Mouse (Mus musculus) MEL (cell line): ENCODE data around the gene Dus2. TPM values are rescaled to one million over a fixed set of nuclear protein-coding genes. Genes with fewer than 3 reads are reported as not detected.

Source experiments
- DNase-seq: peaks from one replicate; pipeline ENCODE4 v3.0.0; 2011; ENCODE audit warnings: low read depth, low spot score
- H3K27ac ChIP-seq: 2 replicates; pipeline ENCODE4 v1.5.1; 2012; ENCODE audit warnings: low read depth, mild to moderate bottlenecking, control low read depth, low read length, moderate library complexity; ENCODE audit not compliant: control insufficient read depth
- H3K27me3 ChIP-seq, 2 experiments: fragments of 150-350 bp in 1 of 2; sonication (generic) in 1 of 2; 2 replicates each; pipeline ENCODE4 v1.6.1; 2012; ENCODE audit warnings: low read length in 2 of 2, mild to moderate bottlenecking in 2 of 2, improper control_type of control experiment in 1 of 2, moderate library complexity in 1 of 2; ENCODE audit not compliant: insufficient read depth in 2 of 2, control insufficient read depth in 1 of 2
- H3K36me3 ChIP-seq, 2 experiments: 2 replicates each; pipeline ENCODE4 v1.6.1; 2012 to 2014; ENCODE audit warnings: low read length in 2 of 2, improper control_type of control experiment in 1 of 2, inconsistent platforms in 1 of 2, mild to moderate bottlenecking in 1 of 2; ENCODE audit not compliant: insufficient read depth in 2 of 2, control insufficient read depth in 1 of 2
- H3K4me1 ChIP-seq, 2 experiments: fragments of 150-350 bp in 1 of 2; sonication (generic) in 1 of 2; 2 replicates each; pipeline ENCODE4 v1.6.1; 2012; ENCODE audit warnings: low read length in 2 of 2, improper control_type of control experiment in 1 of 2, mild to moderate bottlenecking in 1 of 2; ENCODE audit not compliant: insufficient read depth in 2 of 2, control insufficient read depth in 1 of 2
- H3K4me3 ChIP-seq, 2 experiments: fragments of 150-350 bp in 1 of 2; sonication (generic) in 1 of 2; 2 replicates each; pipeline ENCODE4 v1.5.1; 2012; ENCODE audit warnings: low read depth in 2 of 2, low read length in 2 of 2, mild to moderate bottlenecking in 2 of 2, moderate library complexity in 2 of 2, control low read depth in 1 of 2, improper control_type of control experiment in 1 of 2; ENCODE audit not compliant: control insufficient read depth in 1 of 2, insufficient read depth in 1 of 2
- H3K79me2 ChIP-seq: 2 replicates; pipeline ENCODE4 v1.6.1; 2012; ENCODE audit warnings: mild to moderate bottlenecking, low read length, moderate library complexity; ENCODE audit not compliant: control insufficient read depth, poor library complexity, insufficient read depth
- H3K9ac ChIP-seq: 2 replicates; pipeline ENCODE4 v1.6.1; 2012; ENCODE audit warnings: low read depth, mild to moderate bottlenecking, control low read depth, low read length, moderate library complexity; ENCODE audit not compliant: control insufficient read depth, poor library complexity, severe bottlenecking
- H3K9me3 ChIP-seq: fragments of 150-350 bp; sonication (generic); replicated peaks from 2 replicates; pipeline ENCODE4 v1.6.1; 2012; ENCODE audit warnings: mild to moderate bottlenecking, low read length, improper control_type of control experiment, moderate library complexity; ENCODE audit not compliant: insufficient read depth
- BHLHE40 ChIP-seq: IDR thresholded peaks from 2 replicates; pipeline ENCODE4 v1.6.1; 2012; ENCODE audit warnings: low read depth, mild to moderate bottlenecking, inconsistent platforms, low read length, improper control_type of control experiment, borderline replicate concordance
- CTCF ChIP-seq, 3 experiments: IDR thresholded peaks in 2 of 3; conservative IDR thresholded peaks in 1 of 3; 2 replicates each; pipeline ENCODE4 v1.5.1; 2011 to 2012; ENCODE audit warnings: low read length in 3 of 3, low read depth in 2 of 3, mild to moderate bottlenecking in 2 of 3, improper control_type of control experiment in 1 of 3, inconsistent platforms in 1 of 3, mixed read lengths in 1 of 3, moderate library complexity in 1 of 3; ENCODE audit not compliant: control insufficient read depth in 1 of 3, insufficient read depth in 1 of 3, poor library complexity in 1 of 3, severe bottlenecking in 1 of 3
- E2F4 ChIP-seq: IDR thresholded peaks from 2 replicates; pipeline ENCODE4 v1.6.1; 2011; ENCODE audit warnings: low read depth, low read length, improper control_type of control experiment, borderline replicate concordance
- ELF1 ChIP-seq: IDR thresholded peaks from 2 replicates; pipeline ENCODE4 v1.6.1; 2014; ENCODE audit warnings: low read depth, mild to moderate bottlenecking, inconsistent platforms, low read length, improper control_type of control experiment, moderate library complexity
- ETS1 ChIP-seq: IDR thresholded peaks from 2 replicates; pipeline ENCODE4 v1.6.1; 2012; ENCODE audit warnings: low read depth, mild to moderate bottlenecking, inconsistent platforms, low read length, improper control_type of control experiment, moderate library complexity
- GATA1 ChIP-seq: IDR thresholded peaks from 2 replicates; pipeline ENCODE4 v1.6.1; 2011; ENCODE audit warnings: low read depth, low read length, improper control_type of control experiment
- MAX ChIP-seq: IDR thresholded peaks from 2 replicates; pipeline ENCODE4 v1.6.1; 2011; ENCODE audit warnings: low read length, improper control_type of control experiment
- MEF2A ChIP-seq: IDR thresholded peaks from 2 replicates; pipeline ENCODE4 v1.6.1; 2014; ENCODE audit warnings: low read depth, mild to moderate bottlenecking, inconsistent platforms, low read length, improper control_type of control experiment; ENCODE audit not compliant: poor library complexity, insufficient replicate concordance, severe bottlenecking; ENCODE audit errors: extremely low read depth
- NRF1 ChIP-seq: IDR thresholded peaks from 2 replicates; pipeline ENCODE4 v1.6.1; 2014; ENCODE audit warnings: low read depth, mild to moderate bottlenecking, inconsistent platforms, low read length, improper control_type of control experiment, moderate library complexity; ENCODE audit not compliant: poor library complexity, insufficient read depth, severe bottlenecking
- POLR2A ChIP-seq, 2 experiments: IDR thresholded peaks; 2 replicates each; pipeline ENCODE4 v1.6.1; 2011 to 2012; ENCODE audit warnings: low read length in 2 of 2, mild to moderate bottlenecking in 2 of 2, control low read depth in 1 of 2, improper control_type of control experiment in 1 of 2, low read depth in 1 of 2, moderate library complexity in 1 of 2; ENCODE audit not compliant: control insufficient read depth in 1 of 2, insufficient read depth in 1 of 2, poor library complexity in 1 of 2
- POLR2AphosphoS2 ChIP-seq: IDR thresholded peaks from 2 replicates; pipeline ENCODE4 v1.6.1; 2011; ENCODE audit warnings: low read length, improper control_type of control experiment
- POLR2AphosphoS5 ChIP-seq: IDR thresholded peaks from 2 replicates; pipeline ENCODE4 v1.6.1; 2012; ENCODE audit warnings: low read depth, borderline replicate concordance, mild to moderate bottlenecking, inconsistent platforms, low read length, moderate library complexity, mixed read lengths
- RAD21 ChIP-seq: IDR thresholded peaks from 2 replicates; pipeline ENCODE4 v1.6.1; 2011; ENCODE audit warnings: mild to moderate bottlenecking, low read depth, low read length, improper control_type of control experiment
- SIN3A ChIP-seq: IDR thresholded peaks from 2 replicates; pipeline ENCODE4 v1.6.1; 2012; ENCODE audit warnings: low read length, improper control_type of control experiment, inconsistent platforms
- TAL1 ChIP-seq: IDR thresholded peaks from 2 replicates; pipeline ENCODE4 v1.6.1; 2012; ENCODE audit warnings: mild to moderate bottlenecking, inconsistent platforms, low read length, moderate library complexity, mixed read lengths
- ZKSCAN1 ChIP-seq: IDR thresholded peaks from 2 replicates; pipeline ENCODE4 v1.6.1; 2012; ENCODE audit warnings: low read depth, mild to moderate bottlenecking, inconsistent platforms, low read length, improper control_type of control experiment, moderate library complexity
- ZNF384 ChIP-seq: IDR thresholded peaks from 2 replicates; pipeline ENCODE4 v1.6.1; 2012; ENCODE audit warnings: low read depth, mild to moderate bottlenecking, inconsistent platforms, low read length, improper control_type of control experiment
- polyA plus RNA-seq, 2 experiments: library from polyadenylated mRNA; stranded (reverse) in 1 of 2; unstranded in 1 of 2; fragments of >175 nt in 1 of 2; fragments of >200 nt in 1 of 2; gene quantifications; 2 replicates each; pipeline versions ENCODE4 v1.2.1 to v1.2.4; 2012; ENCODE audit warnings: low replicate concordance in 2 of 2, low read depth in 1 of 2; ENCODE audit not compliant: insufficient read length in 2 of 2, insufficient read depth in 1 of 2, missing spikeins in 1 of 2
- total RNA-seq: library from RNA; depleted of rRNA; stranded (reverse); fragments of 300-350 nt; gene quantifications from 2 replicates; pipeline ENCODE4 v1.2.3, GENCODE M21; 2012

Gene Dus2
- total and polyA plus RNA-seq, 3 experiments = 9.2 to 11.9 TPM; not detected in 1

DNA sequence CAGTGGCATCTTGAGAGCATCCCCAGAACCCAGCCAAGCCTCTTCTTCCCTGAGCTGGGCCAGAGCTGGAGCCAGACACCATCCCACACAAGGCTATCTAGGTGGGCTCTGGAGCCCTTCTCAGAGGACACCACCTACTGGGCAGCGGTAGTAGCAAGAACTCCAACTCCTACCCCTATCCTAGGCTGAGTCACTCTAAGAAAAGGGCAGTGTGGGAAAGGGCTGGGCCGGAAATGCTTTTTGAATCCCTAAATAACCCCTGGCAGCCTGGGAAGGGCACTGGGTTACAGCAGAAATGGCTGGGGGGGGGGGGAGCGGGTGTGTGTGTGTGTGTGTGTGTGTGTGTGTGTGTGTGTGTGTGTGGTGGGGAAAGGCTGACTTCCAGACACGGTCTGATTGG, 33.3 kb upstream of the Dus2 start:
- H3K9me3 ChIP-seq = no peaks in the 10 kb centered on the region
- H3K4me1 ChIP-seq = peaks cover 3 to 10% of the 10 kb centered on the region in 2 experiments; a peak in 3 of 4 replicates
- H3K36me3 ChIP-seq = peaks cover 4 to 6% of the 10 kb centered on the region in 2 experiments
- TF ChIP-seq RAD21 (no peak), ZNF384 (no peak), SIN3A (no peak)
- no peak overlapping the region for H3K4me3 ChIP-seq
- no peak overlapping the region for H3K27ac ChIP-seq
- H3K9ac ChIP-seq = no peak overlapping the region
- DNase-seq = no peak
- no peaks in the 10 kb centered on the region for H3K27me3 ChIP-seq
- H3K79me2 ChIP-seq = peaks cover 4% of the 10 kb centered on the region; the same call in 1 of the 2 replicates

DNA sequence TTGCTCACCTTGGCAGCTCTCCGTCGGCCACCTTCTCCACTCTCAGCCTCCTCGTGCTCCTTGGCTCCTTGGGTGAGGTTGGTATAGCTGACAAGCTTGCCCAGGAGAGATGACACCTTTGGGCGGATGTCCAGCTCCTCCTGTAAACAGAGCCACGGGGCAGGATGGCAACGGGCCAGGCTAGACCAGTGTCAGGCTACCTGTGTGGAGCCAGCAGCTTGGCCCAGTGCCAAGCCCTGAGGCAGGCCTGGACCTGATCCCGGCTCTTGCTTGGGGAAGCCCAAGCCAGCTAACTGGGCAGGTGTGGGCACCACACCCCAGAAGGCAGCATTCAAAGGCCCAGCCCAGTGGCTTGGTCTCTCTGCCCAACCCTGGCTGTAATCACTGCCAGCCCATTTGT, 31.8 kb upstream of the Dus2 start:
- no peak overlapping the region for H3K4me3 ChIP-seq
- no peak overlapping the region for H3K27ac ChIP-seq
- H3K9me3 ChIP-seq = no peaks in the 10 kb centered on the region
- peaks cover 5% of the 10 kb centered on the region for H3K79me2 ChIP-seq
- peaks cover 4 to 6% of the 10 kb centered on the region in 2 experiments for H3K36me3 ChIP-seq
- DNase-seq = no peak
- no peak for TF ChIP-seq CTCF (IDR thresholded peaks at IDR 0.05 in 2 of 3, conservative IDR thresholded peaks at IDR 0.05 in 1 of 3; ENCODE audit: control insufficient read depth in 1 of 3, insufficient read depth in 1 of 3, low read depth in 2 of 3, low read length in 3 of 3, poor library complexity in 1 of 3, severe bottlenecking in 1 of 3)
- TF ChIP-seq MAX = no peak
- TF ChIP-seq ZKSCAN1 = no peak
- TF ChIP-seq NRF1 = no peak
- no peak for TF ChIP-seq TAL1
- no peak for TF ChIP-seq POLR2AphosphoS5
- TF ChIP-seq BHLHE40 = no peak
- no peak for TF ChIP-seq POLR2A (IDR thresholded peaks at IDR 0.05; ENCODE audit: control insufficient read depth in 1 of 2, insufficient read depth in 1 of 2, low read depth in 1 of 2, low read length in 2 of 2, poor library complexity in 1 of 2)
- TF ChIP-seq ELF1 = no peak
- no peak for TF ChIP-seq ETS1
- no peak for TF ChIP-seq POLR2AphosphoS2
- no peak for TF ChIP-seq E2F4
- TF ChIP-seq MEF2A = no peak
- no peak for TF ChIP-seq GATA1
- no peak for TF ChIP-seq RAD21
- H3K9ac ChIP-seq = no peak overlapping the region
- peaks cover 3 to 15% of the 10 kb centered on the region in 2 experiments; a peak in 3 of 4 replicates for H3K4me1 ChIP-seq
- H3K27me3 ChIP-seq = no peaks in the 10 kb centered on the region
